Mouse (Mus musculus) lung, postnatal 0 days (tissue): ENCODE data around the gene Cfap57.

Experiments used
- CTCF ChIP-seq: IDR thresholded peaks from 2 replicates; pipeline ENCODE4 v1.5.1; 2016; ENCODE audit warnings: antibody characterized with exemption, mild to moderate bottlenecking
- EP300 ChIP-seq: IDR thresholded peaks from 2 replicates; pipeline ENCODE4 v1.6.1; 2016; ENCODE audit warnings: antibody characterized with exemption, mild to moderate bottlenecking, control low read depth

DNA sequence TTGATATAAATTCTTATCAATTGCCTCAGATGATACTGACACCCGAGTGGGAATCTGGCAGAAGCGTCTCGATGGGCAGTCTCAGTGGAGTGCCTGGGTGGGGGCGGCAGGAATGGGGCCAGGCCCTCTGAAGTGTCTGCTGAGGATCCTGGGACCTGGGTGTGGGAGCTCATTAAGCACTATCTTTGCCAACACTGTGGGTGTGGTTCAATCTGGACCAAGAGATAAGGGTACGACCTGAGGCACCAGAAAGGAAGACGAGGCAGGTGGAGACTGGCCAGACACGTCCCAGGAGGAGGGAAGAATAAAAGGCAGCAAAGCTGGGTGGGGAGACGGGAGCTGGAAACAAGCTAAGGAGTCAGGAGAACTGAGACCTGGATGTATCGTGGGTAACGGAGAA lies 51.9 kb downstream of the Cfap57 start:
- TF ChIP-seq CTCF: no peak
- no peak for TF ChIP-seq EP300
